Comparison of ENCODE assay signal across 8 mouse cellular contexts in genomic region chr16:58513755-58514154, GRCm38 (mm10). TPM values are rescaled to one million over a fixed set of nuclear protein-coding genes. Genes with fewer than 3 reads are reported as not detected.
DNase-seq lines count a peak whose midpoint lies in the region; ATAC-seq and TF ChIP-seq lines count a peak whose summit lies in the region.

No protein-coding gene starts in this region.

- H3K9me3 ChIP-seq in heart, embryonic 15.5 days (replicated peaks) = no peaks in the 10 kb centered on the region
- H3K9me3 ChIP-seq in limb, embryonic 10.5 days (replicated peaks) = no peaks in the 10 kb centered on the region
- H3K9me3 ChIP-seq in stomach, postnatal 0 days (ENCODE audit: control insufficient read depth, low read length) = no peaks in the 10 kb centered on the region
- H3K9me3 ChIP-seq in forebrain, embryonic 14.5 days (replicated peaks; ENCODE audit: control insufficient read depth, low read length) = no peaks in the 10 kb centered on the region
- H3K9me3 ChIP-seq in forebrain, embryonic 16.5 days (ENCODE audit: control insufficient read depth, low read length) = no peaks in the 10 kb centered on the region

- 37% methylated on average over 6 of the region's 6 CpGs for WGBS in heart, embryonic 15.5 days
- WGBS in limb, embryonic 10.5 days = 12% methylated on average over 6 of the region's 6 CpGs
- 46% methylated on average over 6 of the region's 6 CpGs for WGBS in stomach, postnatal 0 days
- 54% methylated on average over 6 of the region's 6 CpGs for WGBS in forebrain, embryonic 14.5 days
- 59% methylated on average over 6 of the region's 6 CpGs for WGBS in forebrain, embryonic 16.5 days

- peaks cover 6% of the 10 kb centered on the region for H3K4me1 ChIP-seq in testis, adult 2 months (ENCODE audit: control insufficient read depth, insufficient read depth, low read length)
- H3K4me1 ChIP-seq in heart, embryonic 15.5 days (replicated peaks) = peaks cover 38% of the 10 kb centered on the region
- H3K4me1 ChIP-seq in limb, embryonic 10.5 days = peaks cover 42% of the 10 kb centered on the region
- peaks cover 3% of the 10 kb centered on the region; the same call in 1 of the 2 replicates for H3K4me1 ChIP-seq in stomach, postnatal 0 days (replicated peaks; ENCODE audit: control insufficient read depth, insufficient read depth)
- peaks cover 4% of the 10 kb centered on the region; the same call in 1 of the 2 replicates for H3K4me1 ChIP-seq in forebrain, embryonic 14.5 days (ENCODE audit: control insufficient read depth, insufficient read depth, low read length)
- peaks cover 3% of the 10 kb centered on the region; the same call in 1 of the 2 replicates for H3K4me1 ChIP-seq in forebrain, embryonic 16.5 days (replicated peaks; ENCODE audit: control insufficient read depth, insufficient read depth, low read length)

- DNase-seq in testis, postnatal 14 days (ENCODE audit: low spot score) = no peak
- peak; percentile 58 for DNase-seq in limb, embryonic 10.5 days (ENCODE audit: low spot score)
- DNase-seq in stomach, postnatal 0 days (ENCODE audit: low spot score) = no peak
- no peak for DNase-seq in forebrain, embryonic 14.5 days (ENCODE audit: low spot score)
- DNase-seq in spleen, postnatal 36 days (ENCODE audit: low spot score in 2 of 2) = no peak

- 0 out of 2 replicates have a peak overlapping the region, but pooled peaks have one; percentile 11 for H3K9ac ChIP-seq in heart, embryonic 15.5 days
- no peak overlapping the region for H3K9ac ChIP-seq in stomach, postnatal 0 days (ENCODE audit: low read length)
- H3K9ac ChIP-seq in forebrain, embryonic 14.5 days (ENCODE audit: low read length) = no peak overlapping the region
- H3K9ac ChIP-seq in forebrain, embryonic 16.5 days (replicated peaks; ENCODE audit: low read depth, low read length) = no peak overlapping the region

- ATAC-seq in heart, embryonic 15.5 days (replicated peaks; ENCODE audit: insufficient number of reproducible peaks, insufficient read depth, low FRiP score, low read depth) = no peak
- no peak for ATAC-seq in stomach, postnatal 0 days (ENCODE audit: low FRiP score, low TSS enrichment)
- ATAC-seq in forebrain, embryonic 14.5 days = no peak
- ATAC-seq in forebrain, embryonic 16.5 days = no peak

- H3K4me2 ChIP-seq in heart, embryonic 15.5 days = peak overlapping the region; percentile 14; the same call in 1 of the 2 replicates
- no peak overlapping the region for H3K4me2 ChIP-seq in stomach, postnatal 0 days (replicated peaks; ENCODE audit: low read depth)
- no peak overlapping the region for H3K4me2 ChIP-seq in forebrain, embryonic 14.5 days (ENCODE audit: low read length)
- H3K4me2 ChIP-seq in forebrain, embryonic 16.5 days (ENCODE audit: low read length) = no peak overlapping the region

- H3K27me3 ChIP-seq in testis, adult 2 months (ENCODE audit: control insufficient read depth, insufficient read depth, low read length) = no peaks in the 10 kb centered on the region
- no peaks in the 10 kb centered on the region for H3K27me3 ChIP-seq in heart, embryonic 15.5 days
- no peaks in the 10 kb centered on the region for H3K27me3 ChIP-seq in limb, embryonic 10.5 days (ENCODE audit: low read depth, poor library complexity, severe bottlenecking)
- H3K27me3 ChIP-seq in stomach, postnatal 0 days (ENCODE audit: control insufficient read depth, insufficient read depth, low read length) = no peaks in the 10 kb centered on the region
- H3K27me3 ChIP-seq in forebrain, embryonic 14.5 days (replicated peaks; ENCODE audit: control insufficient read depth, insufficient read depth, low read length) = no peaks in the 10 kb centered on the region
- no peaks in the 10 kb centered on the region for H3K27me3 ChIP-seq in forebrain, embryonic 16.5 days (replicated peaks; ENCODE audit: control insufficient read depth, insufficient read depth, low read length)

- H3K4me3 ChIP-seq in testis, adult 2 months (ENCODE audit: control insufficient read depth, low read depth, low read length) = peak overlapping the region; percentile 9; the same call in 1 of the 2 replicates
- no peak overlapping the region for H3K4me3 ChIP-seq in heart, embryonic 15.5 days
- no peak overlapping the region for H3K4me3 ChIP-seq in limb, embryonic 10.5 days
- no peak overlapping the region for H3K4me3 ChIP-seq in stomach, postnatal 0 days (ENCODE audit: low read depth, low read length)
- H3K4me3 ChIP-seq in forebrain, embryonic 14.5 days (ENCODE audit: low read depth, low read length) = no peak overlapping the region
- H3K4me3 ChIP-seq in forebrain, embryonic 16.5 days (replicated peaks; ENCODE audit: low read length) = no peak overlapping the region

- no peaks in the 10 kb centered on the region for H3K36me3 ChIP-seq in testis, adult 2 months (ENCODE audit: control insufficient read depth, insufficient read depth, low read length)
- no peaks in the 10 kb centered on the region for H3K36me3 ChIP-seq in heart, embryonic 15.5 days
- no peaks in the 10 kb centered on the region for H3K36me3 ChIP-seq in limb, embryonic 10.5 days
- H3K36me3 ChIP-seq in stomach, postnatal 0 days (ENCODE audit: control insufficient read depth, insufficient read depth, low read length) = no peaks in the 10 kb centered on the region
- H3K36me3 ChIP-seq in forebrain, embryonic 14.5 days (ENCODE audit: control insufficient read depth, insufficient read depth, low read length) = no peaks in the 10 kb centered on the region
- no peaks in the 10 kb centered on the region for H3K36me3 ChIP-seq in forebrain, embryonic 16.5 days (ENCODE audit: control insufficient read depth, insufficient read depth)

- H3K27ac ChIP-seq in testis, adult 2 months (ENCODE audit: control insufficient read depth, insufficient read depth, low read depth, low read length) = peak overlapping the region; percentile 80
- peak overlapping the region; percentile 87 for H3K27ac ChIP-seq in heart, embryonic 15.5 days
- H3K27ac ChIP-seq in limb, embryonic 10.5 days = peak overlapping the region; percentile 79
- H3K27ac ChIP-seq in stomach, postnatal 0 days (replicated peaks) = peak overlapping the region; percentile 25; the same call in 1 of the 2 replicates
- no peak overlapping the region for H3K27ac ChIP-seq in forebrain, embryonic 14.5 days (ENCODE audit: low read depth, low read length)
- no peak overlapping the region for H3K27ac ChIP-seq in forebrain, embryonic 16.5 days (ENCODE audit: low read length)

- TF ChIP-seq EP300 in stomach, postnatal 0 days (optimal IDR thresholded peaks at IDR 0.05) = no peak

- TF ChIP-seq POLR2A in testis, adult 2 months (IDR thresholded peaks at IDR 0.05; ENCODE audit: control insufficient read depth, low read depth, low read length) = no peak

- no peak for TF ChIP-seq CTCF in testis, adult 2 months (IDR thresholded peaks at IDR 0.05; ENCODE audit: control insufficient read depth, insufficient read depth, insufficient replicate concordance, low read depth, low read length)
- no peak for TF ChIP-seq CTCF in stomach, postnatal 0 days (IDR thresholded peaks at IDR 0.05; ENCODE audit: low read depth)

RNA-seq across cellular contexts. Expression of gene St3gal6, which starts 10.3 kb away (rescaled TPM):
- polyA plus RNA-seq in testis, adult 2 months (2012; rRNA removed) = 24.2 and 27.0 TPM in 2 replicates
- 16.5 and 17.5 TPM in 2 replicates for polyA plus RNA-seq in heart, embryonic 15.5 days (2015; fragmentation: Nextera tagmentation; extraction: Ambion mirVana)
- 10.8 and 13.5 TPM in 2 replicates for polyA plus RNA-seq in limb, embryonic 10.5 days (2016; fragmentation: Nextera tagmentation; extraction: Ambion mirVana)
- 7.1 and 8.0 TPM in 2 replicates for polyA plus RNA-seq in stomach, postnatal 0 days (2015; fragmentation: Nextera tagmentation; extraction: Ambion mirVana)
- 7.8 and 8.3 TPM in 2 replicates for polyA plus RNA-seq in forebrain, embryonic 14.5 days (2014; fragmentation: Nextera tagmentation; extraction: Ambion mirVana)
- polyA plus RNA-seq in forebrain, embryonic 16.5 days (2015; fragmentation: Nextera tagmentation; extraction: Ambion mirVana) = 6.7 and 8.0 TPM in 2 replicates

Comparison
In these comparisons a context has a peak if more than half of its experiments do, and no peak if none do; other contexts are left out.
1. H3K27ac ChIP-seq: peak in testis, adult 2 months (single experiment), heart, embryonic 15.5 days (single experiment), limb, embryonic 10.5 days (single experiment) and stomach, postnatal 0 days (single experiment); none in forebrain, embryonic 14.5 days (single experiment) and forebrain, embryonic 16.5 days (single experiment).